In the genomic region with DNA sequence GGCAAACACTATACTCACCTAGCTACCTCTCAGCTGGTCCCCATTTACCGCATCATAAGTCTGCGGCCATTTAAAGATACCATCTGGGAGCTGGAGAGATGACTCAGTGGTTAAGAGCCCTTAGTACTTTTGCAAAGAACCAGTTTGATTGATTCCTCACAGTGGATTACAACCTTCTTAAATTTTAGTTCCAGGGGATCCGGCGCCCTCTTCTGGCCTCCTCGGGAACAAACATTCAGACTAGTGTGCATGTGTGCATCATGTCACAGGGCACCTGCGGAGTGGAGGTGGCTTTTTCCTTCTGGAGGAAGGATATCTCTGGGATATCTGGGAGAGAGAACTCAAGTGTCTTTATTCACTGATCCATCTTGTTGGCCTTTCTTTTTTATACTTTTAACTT, we compare ENCODE assay signal across 9 mouse cellular contexts. TPM values are rescaled to one million over a fixed set of nuclear protein-coding genes. Genes with fewer than 3 reads are reported as not detected.
DNase-seq lines count a peak whose midpoint lies in the region; ATAC-seq and TF ChIP-seq lines count a peak whose summit lies in the region.
"Had no signal": no experiment of that assay in that cellular context is flagged by ENCODE, and none has a peak within 500 bp of the region (broad histone marks: within the 10 kb centered on the region; RNA-seq: fewer than 3 reads in every experiment).

No protein-coding gene starts in this region.

- peaks cover 10% of the 10 kb centered on the region for H3K4me1 ChIP-seq in heart, embryonic 11.5 days (ENCODE audit: control insufficient read depth, insufficient read depth, low read length)
- H3K4me1 ChIP-seq in embryonic fibroblast, embryonic 13.5 days (ENCODE audit: control insufficient read depth, insufficient read depth, low read length): no peaks in the 10 kb centered on the region

- H3K27ac ChIP-seq in heart, embryonic 11.5 days (ENCODE audit: low read depth, low read length): no peak overlapping the region
- H3K27ac ChIP-seq in embryonic fibroblast, embryonic 13.5 days (ENCODE audit: insufficient read depth, low read length): no peak overlapping the region
- H3K27ac ChIP-seq: limb, embryonic 15.5 days had no signal

- H3K4me3 ChIP-seq in heart, embryonic 11.5 days (ENCODE audit: low read depth, low read length): no peak overlapping the region
- H3K4me3 ChIP-seq in C2C12 (ENCODE audit: insufficient read depth, poor library complexity, severe bottlenecking): no peak overlapping the region
- H3K4me3 ChIP-seq in embryonic fibroblast, embryonic 13.5 days (ENCODE audit: insufficient read depth, low read length): no peak overlapping the region
- H3K4me3 ChIP-seq: limb, embryonic 15.5 days had no signal

- H3K36me3 ChIP-seq in heart, embryonic 11.5 days (ENCODE audit: control insufficient read depth, insufficient read depth, low read length): no peaks in the 10 kb centered on the region
- H3K36me3 ChIP-seq in C2C12 (ENCODE audit: control insufficient read depth, insufficient read depth): no peaks in the 10 kb centered on the region
- H3K36me3 ChIP-seq: limb, embryonic 15.5 days had no signal

- no peak for TF ChIP-seq POLR2A in embryonic fibroblast, embryonic 13.5 days (IDR thresholded peaks at IDR 0.05; ENCODE audit: low read depth, low read length)

- 22% methylated on average over 6 of the region's 6 CpGs for WGBS in heart, embryonic 11.5 days (ENCODE audit: insufficient replicate concordance)

- H3ac ChIP-seq in C2C12 (ENCODE audit: control insufficient read depth, insufficient read length, low read depth): no peak overlapping the region

- no peak overlapping the region for H3K9ac ChIP-seq in heart, embryonic 11.5 days (ENCODE audit: low read depth, low read length)
- H3K9ac ChIP-seq: limb, embryonic 15.5 days had no signal

- TF ChIP-seq CTCF in C2C12 (IDR thresholded peaks at IDR 0.05; ENCODE audit: control insufficient read depth, insufficient read depth, insufficient read length): peak; percentile 46
- TF ChIP-seq CTCF in embryonic fibroblast, embryonic 13.5 days (IDR thresholded peaks at IDR 0.05; ENCODE audit: borderline replicate concordance, insufficient read depth, low read length): peak; percentile 16; the same call in 1 of the 2 replicates

- no peaks in the 10 kb centered on the region for H3K79me3 ChIP-seq in C2C12 (ENCODE audit: low read depth)

- no peak for ATAC-seq in heart, embryonic 11.5 days (replicated peaks; ENCODE audit: insufficient number of reproducible peaks, low FRiP score, low TSS enrichment)
- ATAC-seq in megakaryocyte progenitor cell, adult 5-6 weeks (replicated peaks; ENCODE audit: poor library complexity): peak; percentile 56

- H3K79me2 ChIP-seq in C2C12 (ENCODE audit: control insufficient read depth, insufficient read depth): no peaks in the 10 kb centered on the region

- H3K4me2 ChIP-seq in heart, embryonic 11.5 days: no peak overlapping the region
- H3K4me2 ChIP-seq: limb, embryonic 15.5 days had no signal

- DNase-seq in heart, adult 18-20 months: peak; percentile 28 to 79
- peak; percentile 82 to 83 for DNase-seq in adrenal gland, postnatal 36 days
- DNase-seq in layer of hippocampus, adult 8-10 months (ENCODE audit: low spot score in 2 of 2): peak; percentile 57 to 78
- peak; percentile 83 for DNase-seq in testis, postnatal 10 days (ENCODE audit: low spot score)

- 0 out of 2 replicates have a peak, but pooled peaks cover 4% of the 10 kb centered on the region for H3K27me3 ChIP-seq in heart, embryonic 11.5 days (ENCODE audit: control insufficient read depth, insufficient read depth, low read length)
- no peaks in the 10 kb centered on the region for H3K27me3 ChIP-seq in C2C12 (ENCODE audit: control insufficient read depth, insufficient read depth, insufficient read length)

- H3K9me3 ChIP-seq in heart, embryonic 11.5 days (replicated peaks; ENCODE audit: control insufficient read depth, low read length): no peaks in the 10 kb centered on the region
- H3K9me3 ChIP-seq: limb, embryonic 15.5 days had no signal

TF ChIP-seq in C2C12, 6 proteins besides CTCF, POLR2A, EP300 and RAD21:
- TF ChIP-seq MYOD1 (IDR thresholded peaks at IDR 0.05; ENCODE audit: control insufficient read depth, insufficient read length, low read depth) (no peak), MYOG (IDR thresholded peaks at IDR 0.05; ENCODE audit: control insufficient read depth, extremely low read depth, insufficient read length) (no peak), USF1 (IDR thresholded peaks at IDR 0.05; ENCODE audit: low read depth) (no peak), CEBPB (IDR thresholded peaks at IDR 0.05; ENCODE audit: low read depth) (no peak), MAX (IDR thresholded peaks at IDR 0.05) (no peak), FOSL1 (IDR thresholded peaks at IDR 0.05; ENCODE audit: insufficient read depth, low read length, poor library complexity, severe bottlenecking) (no peak)

RNA-seq across cellular contexts. Expression of a gene that starts 5.1 kb away (rescaled TPM):
- total RNA-seq in heart, adult 18-20 months (2021): 10 to 100 TPM; 10.2 to 23.2 TPM
- polyA plus RNA-seq in heart, embryonic 11.5 days (2014; fragmentation: Nextera tagmentation; extraction: Ambion mirVana): 19.0 and 19.3 TPM in 2 replicates
- 34.0 TPM for polyA plus RNA-seq in C2C12 (2012; fragmentation: generic; extraction: Trizol)
- total RNA-seq in adrenal gland, postnatal 36 days (2021): 100 to 1,000 TPM; 138 to 150 TPM
- polyA plus RNA-seq in embryonic fibroblast, embryonic 13.5 days (2011; ENCODE audit: insufficient read length, low read depth, missing spikeins): 22.6 and 27.4 TPM in 2 replicates
- total RNA-seq in layer of hippocampus, adult 8-10 months (2022): 10 to 100 TPM; 57.2 to 67.6 (median 62.7) TPM
- total RNA-seq in megakaryocyte progenitor cell, adult 5-6 weeks (2015): 35.7 and 37.2 TPM in 2 replicates
- 22.0 and 22.2 TPM in 2 replicates for total RNA-seq in megakaryocyte progenitor cell, adult 5-6 weeks (2017)

RNA-seq across cellular contexts. Expression of a gene that starts 31.6 kb away (rescaled TPM):
- 1 to 10 TPM; 1.9 to 2.6 TPM for total RNA-seq in heart, adult 18-20 months (2021)
- polyA plus RNA-seq in heart, embryonic 11.5 days (2014; fragmentation: Nextera tagmentation; extraction: Ambion mirVana): 9.4 and 10.2 TPM in 2 replicates
- polyA plus RNA-seq in C2C12 (2012; fragmentation: generic; extraction: Trizol): 11.6 TPM
- total RNA-seq in adrenal gland, postnatal 36 days (2021): 1 to 10 TPM; 5.4 to 5.8 TPM
- 9.3 and 10.8 TPM in 2 replicates for polyA plus RNA-seq in embryonic fibroblast, embryonic 13.5 days (2011; ENCODE audit: insufficient read length, low read depth, missing spikeins)
- 10 to 100 TPM; 22.7 to 26.3 (median 24.6) TPM for total RNA-seq in layer of hippocampus, adult 8-10 months (2022)
- total RNA-seq in megakaryocyte progenitor cell, adult 5-6 weeks (2015): 1.5 and 1.6 TPM in 2 replicates
- 1.7 and 2.7 TPM in 2 replicates for total RNA-seq in megakaryocyte progenitor cell, adult 5-6 weeks (2017)

RNA-seq across cellular contexts. Expression of a gene that starts 38.8 kb away (rescaled TPM):
- 10 to 100 TPM; 37.8 to 44.5 TPM for total RNA-seq in heart, adult 18-20 months (2021)
- 14.9 and 15.5 TPM in 2 replicates for polyA plus RNA-seq in heart, embryonic 11.5 days (2014; fragmentation: Nextera tagmentation; extraction: Ambion mirVana)
- 34.3 TPM for polyA plus RNA-seq in C2C12 (2012; fragmentation: generic; extraction: Trizol)
- total RNA-seq in adrenal gland, postnatal 36 days (2021): 100 to 1,000 TPM in 1 of 2 experiments, 10 to 100 TPM in 1; 98.5 to 112 TPM
- 40.3 and 48.5 TPM in 2 replicates for polyA plus RNA-seq in embryonic fibroblast, embryonic 13.5 days (2011; ENCODE audit: insufficient read length, low read depth, missing spikeins)
- 10 to 100 TPM; 54.1 to 68.5 (median 60.4) TPM for total RNA-seq in layer of hippocampus, adult 8-10 months (2022)
- total RNA-seq in megakaryocyte progenitor cell, adult 5-6 weeks (2015): 8.2 and 12.0 TPM in 2 replicates
- total RNA-seq in megakaryocyte progenitor cell, adult 5-6 weeks (2017): 11.0 and 14.6 TPM in 2 replicates

RNA-seq across cellular contexts. Expression of a gene that starts 41.8 kb away (rescaled TPM):
- total RNA-seq in heart, adult 18-20 months (2021): not detected
- polyA plus RNA-seq in heart, embryonic 11.5 days (2014; fragmentation: Nextera tagmentation; extraction: Ambion mirVana): not detected in 2 replicates
- 0.02 TPM for polyA plus RNA-seq in C2C12 (2012; fragmentation: generic; extraction: Trizol)
- total RNA-seq in adrenal gland, postnatal 36 days (2021): not detected
- polyA plus RNA-seq in embryonic fibroblast, embryonic 13.5 days (2011; ENCODE audit: insufficient read length, low read depth, missing spikeins): not detected in 2 replicates
- not detected for total RNA-seq in layer of hippocampus, adult 8-10 months (2022)
- not detected in 2 replicates for total RNA-seq in megakaryocyte progenitor cell, adult 5-6 weeks (2015)
- total RNA-seq in megakaryocyte progenitor cell, adult 5-6 weeks (2017): not detected in 2 replicates
